Mouse (Mus musculus): ENCODE data around the gene Ldlrad1. TPM values are rescaled to one million over a fixed set of nuclear protein-coding genes. Genes with fewer than 3 reads are reported as not detected.

Gene Ldlrad1
- total RNA-seq, 1 experiment, result not detected

- Histone ChIP-seq H3K9ac (ENCODE audit: insufficient read depth, low read depth, low read length, poor library complexity, severe bottlenecking) (peak within 1 kb of the TSS; percentile 89), H3K4me1 (ENCODE audit: control insufficient read depth in 2 of 2, insufficient read depth in 2 of 2, low read length in 2 of 2, poor library complexity in 1 of 2) (peaks cover 4 to 8% of the 10 kb centered on the region in 2 experiments; a peak in 3 of 4 replicates), H3K4me3 (ENCODE audit: insufficient read depth in 1 of 2, low read depth in 1 of 2, low read length in 2 of 2, poor library complexity in 1 of 2, severe bottlenecking in 1 of 2) (peak within 1 kb of the TSS; percentile 76 to 100), H3K9me3 (ENCODE audit: control insufficient read depth, insufficient read depth, low read depth, low read length) (no peaks in the 10 kb centered on the region), H3K36me3 (ENCODE audit: control insufficient read depth, insufficient read depth, low read length, poor library complexity, severe bottlenecking) (no peaks in the 10 kb centered on the region), H3K27ac (ENCODE audit: insufficient read depth, low read depth, low read length, poor library complexity, severe bottlenecking) (peak within 1 kb of the TSS; percentile 91)
- in situ Hi-C loops (cut with MboI; ENCODE audit: low sequenced_read_pairs in 2 of 2, unreplicated experiment in 2 of 2), result no loop called here
- no peak for DNase-seq (ENCODE audit: low read depth, low spot score)
- TF ChIP-seq ZC3H11A (IDR thresholded peaks at IDR 0.05; ENCODE audit: borderline replicate concordance, low read depth, low read length) (no peak), MAFK (IDR thresholded peaks at IDR 0.05; ENCODE audit: insufficient read depth, low read depth, low read length) (no peak), HCFC1 (IDR thresholded peaks at IDR 0.05; ENCODE audit: borderline replicate concordance, insufficient read depth, low read length) (no peak), ZNF384 (IDR thresholded peaks at IDR 0.05; ENCODE audit: low read depth, low read length) (no peak), CHD2 (IDR thresholded peaks at IDR 0.05; ENCODE audit: low read depth, low read length) (no peak)
Measured at GRCm38 (mm10) chr4:107178830-107179490, 30.0 kb upstream of the Ldlrad1 start, which contains the start of gene Tceanc2. Tceanc2 (minus strand) TSS chr4:107179116.

GRCm38 (mm10) chr4:107179561-107179960 lies 29.4 kb upstream of the Ldlrad1 start:
- no peaks in the 10 kb centered on the region for H3K36me3 ChIP-seq (ENCODE audit: control insufficient read depth, insufficient read depth, low read length, poor library complexity, severe bottlenecking)
- H3K4me3 ChIP-seq (ENCODE audit: insufficient read depth in 1 of 2, low read depth in 1 of 2, low read length in 2 of 2, poor library complexity in 1 of 2, severe bottlenecking in 1 of 2), result peak overlapping the region; percentile 76 to 100
- DNase-seq (ENCODE audit: low read depth, low spot score), result no peak
- H3K9ac ChIP-seq (ENCODE audit: insufficient read depth, low read depth, low read length, poor library complexity, severe bottlenecking), result peak overlapping the region; percentile 79
- no peaks in the 10 kb centered on the region for H3K9me3 ChIP-seq (ENCODE audit: control insufficient read depth, insufficient read depth, low read depth, low read length)
- peaks cover 4 to 8% of the 10 kb centered on the region in 2 experiments; a peak in 3 of 4 replicates for H3K4me1 ChIP-seq (ENCODE audit: control insufficient read depth in 2 of 2, insufficient read depth in 2 of 2, low read length in 2 of 2, poor library complexity in 1 of 2)
- TF ChIP-seq ZNF384 (IDR thresholded peaks at IDR 0.05; ENCODE audit: low read depth, low read length) (peak; percentile 42; the same call in 1 of the 2 replicates), MAFK (IDR thresholded peaks at IDR 0.05; ENCODE audit: insufficient read depth, low read depth, low read length) (no peak)
- H3K27ac ChIP-seq (ENCODE audit: insufficient read depth, low read depth, low read length, poor library complexity, severe bottlenecking), result peak overlapping the region; percentile 63; the same call in 1 of the 2 replicates
- in situ Hi-C loops (cut with MboI; ENCODE audit: low sequenced_read_pairs in 2 of 2, unreplicated experiment in 2 of 2), result no loop called here

GRCm38 (mm10) chr4:107180746-107181145 lies 28.2 kb upstream of the Ldlrad1 start:
- no peaks in the 10 kb centered on the region for H3K9me3 ChIP-seq (ENCODE audit: control insufficient read depth, insufficient read depth, low read depth, low read length)
- in situ Hi-C loops (cut with MboI; ENCODE audit: low sequenced_read_pairs in 2 of 2, unreplicated experiment in 2 of 2), result no loop called here
- H3K4me1 ChIP-seq (ENCODE audit: control insufficient read depth in 2 of 2, insufficient read depth in 2 of 2, low read length in 2 of 2, poor library complexity in 1 of 2), result peaks cover 4 to 8% of the 10 kb centered on the region in 2 experiments; a peak in 3 of 4 replicates
- 0 out of 4 replicates have a peak overlapping the region, but pooled peaks of 1 of the 2 experiments have one; percentile 10 for H3K4me3 ChIP-seq (ENCODE audit: insufficient read depth in 1 of 2, low read depth in 1 of 2, low read length in 2 of 2, poor library complexity in 1 of 2, severe bottlenecking in 1 of 2)
- no peak for TF ChIP-seq HCFC1 (IDR thresholded peaks at IDR 0.05; ENCODE audit: borderline replicate concordance, insufficient read depth, low read length)
- TF ChIP-seq CHD2 (IDR thresholded peaks at IDR 0.05; ENCODE audit: low read depth, low read length), result no peak
- TF ChIP-seq ZNF384 (IDR thresholded peaks at IDR 0.05; ENCODE audit: low read depth, low read length), result no peak
- no peak overlapping the region for H3K9ac ChIP-seq (ENCODE audit: insufficient read depth, low read depth, low read length, poor library complexity, severe bottlenecking)
- no peaks in the 10 kb centered on the region for H3K36me3 ChIP-seq (ENCODE audit: control insufficient read depth, insufficient read depth, low read length, poor library complexity, severe bottlenecking)
- DNase-seq (ENCODE audit: low read depth, low spot score), result no peak
- H3K27ac ChIP-seq (ENCODE audit: insufficient read depth, low read depth, low read length, poor library complexity, severe bottlenecking), result peak overlapping the region; percentile 57

- H3K27ac ChIP-seq (ENCODE audit: insufficient read depth, low read depth, low read length, poor library complexity, severe bottlenecking), result no peak overlapping the region
- H3K9me3 ChIP-seq (ENCODE audit: control insufficient read depth, insufficient read depth, low read depth, low read length), result no peaks in the 10 kb centered on the region
- no peak overlapping the region for H3K4me3 ChIP-seq (ENCODE audit: insufficient read depth in 1 of 2, low read depth in 1 of 2, low read length in 2 of 2, poor library complexity in 1 of 2, severe bottlenecking in 1 of 2)
- H3K9ac ChIP-seq (ENCODE audit: insufficient read depth, low read depth, low read length, poor library complexity, severe bottlenecking), result no peak overlapping the region
- no peak for DNase-seq (ENCODE audit: low read depth, low spot score)
- in situ Hi-C loops (cut with MboI; ENCODE audit: low sequenced_read_pairs in 2 of 2, unreplicated experiment in 2 of 2), result no loop called here
- H3K36me3 ChIP-seq (ENCODE audit: control insufficient read depth, insufficient read depth, low read length, poor library complexity, severe bottlenecking), result no peaks in the 10 kb centered on the region
- peaks cover 4 to 8% of the 10 kb centered on the region in 2 experiments; a peak in 3 of 4 replicates for H3K4me1 ChIP-seq (ENCODE audit: control insufficient read depth in 2 of 2, insufficient read depth in 2 of 2, low read length in 2 of 2, poor library complexity in 1 of 2)
- TF ChIP-seq MAFK (IDR thresholded peaks at IDR 0.05; ENCODE audit: insufficient read depth, low read depth, low read length) (no peak), HCFC1 (IDR thresholded peaks at IDR 0.05; ENCODE audit: borderline replicate concordance, insufficient read depth, low read length) (no peak), CHD2 (IDR thresholded peaks at IDR 0.05; ENCODE audit: low read depth, low read length) (no peak), ZC3H11A (IDR thresholded peaks at IDR 0.05; ENCODE audit: borderline replicate concordance, low read depth, low read length) (no peak)
Measured at GRCm38 (mm10) chr4:107181866-107182265, 27.1 kb upstream of the Ldlrad1 start.

All from ES-E14 (cell line).